10 mouse cellular contexts compared by ENCODE assay signal in genomic region chr14:118225911-118226310, GRCm38 (mm10). TPM values are rescaled to one million over a fixed set of nuclear protein-coding genes. Genes with fewer than 3 reads are reported as not detected.
DNase-seq lines count a peak whose midpoint lies in the region; ATAC-seq lines count a peak whose summit lies in the region.
"Had no signal": no experiment of that assay in that cellular context is flagged by ENCODE, and none has a peak within 500 bp of the region (broad histone marks: within the 10 kb centered on the region; RNA-seq: fewer than 3 reads in every experiment).

No protein-coding gene starts in this region.

- no peak overlapping the region; the same call in 1 of the 2 replicates for H3K4me2 ChIP-seq in limb, embryonic 12.5 days
- H3K4me2 ChIP-seq: liver, embryonic 13.5 days had no signal

- peak; percentile 66; the same call in 1 of the 2 replicates for ATAC-seq in frontal cortex, adult (ENCODE audit: low TSS enrichment)
- ATAC-seq in limb, embryonic 12.5 days (ENCODE audit: insufficient number of reproducible peaks, insufficient read depth, low FRiP score, low TSS enrichment, low read depth), result 0 out of 2 replicates have a peak, but pooled peaks have one; percentile 30

- H3K4me3 ChIP-seq in limb, embryonic 12.5 days (replicated peaks), result no peak overlapping the region; the same call in 1 of the 2 replicates
- H3K4me3 ChIP-seq: liver, embryonic 13.5 days had no signal

- H3K36me3 ChIP-seq in limb, embryonic 12.5 days, result no peaks in the 10 kb centered on the region
- H3K36me3 ChIP-seq: liver, embryonic 13.5 days had no signal

- peaks cover 19% of the 10 kb centered on the region; the same call in 1 of the 2 replicates for H3K4me1 ChIP-seq in limb, embryonic 12.5 days (replicated peaks)
- H3K4me1 ChIP-seq: liver, embryonic 13.5 days had no signal

- peaks cover 95% of the 10 kb centered on the region for H3K27me3 ChIP-seq in limb, embryonic 12.5 days

- WGBS in limb, embryonic 12.5 days, result under 1% methylated on average over 21 of the region's 21 CpGs

- H3K9me3 ChIP-seq in limb, embryonic 12.5 days, result peaks cover 2% of the 10 kb centered on the region; the same call in 1 of the 2 replicates
- H3K9me3 ChIP-seq: liver, embryonic 13.5 days had no signal

- DNase-seq in frontal cortex, postnatal 14 days (ENCODE audit: low spot score in 2 of 2), result no peak
- peak; percentile 26 for DNase-seq in thymus, postnatal 4 days
- no peak for DNase-seq in thymus, adult 18-20 months
- no peak for DNase-seq in natural killer cell, adult 2 months (ENCODE audit: low spot score in 2 of 2)
- no peak for DNase-seq in spleen, adult 18-20 months
- DNase-seq in right cerebral cortex, adult 18-20 months, result no peak
- DNase-seq: cerebellum, adult 18-20 months; liver, embryonic 13.5 days had no signal

- no peak overlapping the region for H3K9ac ChIP-seq in limb, embryonic 12.5 days (replicated peaks)
- H3K9ac ChIP-seq: liver, embryonic 13.5 days had no signal

- no peak overlapping the region for H3K27ac ChIP-seq in limb, embryonic 12.5 days
- H3K27ac ChIP-seq: liver, embryonic 13.5 days had no signal

RNA-seq across cellular contexts. Expression of gene Sox21, which starts 10.9 kb away (rescaled TPM):
- polyA plus RNA-seq in limb, embryonic 12.5 days (2016; fragmentation: Nextera tagmentation; extraction: Ambion mirVana), result 0.27 and 0.51 TPM in 2 replicates
- polyA plus RNA-seq: liver, embryonic 13.5 days had no signal

RNA-seq across cellular contexts. Expression of gene Gm9376, which starts 40.8 kb away (rescaled TPM):
- not detected in 2 replicates for polyA plus RNA-seq in limb, embryonic 12.5 days (2016; fragmentation: Nextera tagmentation; extraction: Ambion mirVana)
- polyA plus RNA-seq: liver, embryonic 13.5 days had no signal
